Mouse (Mus musculus) neural tube, embryonic 15.5 days (tissue): ENCODE measurements at regions not wholly inside any gene's neighbourhood (a gene's known extent, or its start where the extent isn't known, plus 50 kb on each side); places are given as distances from the start of the nearest gene placed in this dataset.

ENCODE experiments used
- ATAC-seq: fragments of 200-750 bp; cut with Nextera tagmentation; 2 replicates; pipeline ENCODE4 v1.8.0; 2017; ENCODE audit warnings: mild to moderate bottlenecking, moderate TSS enrichment, moderate library complexity; ENCODE audit not compliant: low FRiP score
- H3K27ac ChIP-seq: fragments of 300-500 bp; sonication (generic); replicated peaks from 2 replicates; pipeline ENCODE4 v1.5.1; 2015; ENCODE audit warnings: mild to moderate bottlenecking, inconsistent platforms
- H3K27me3 ChIP-seq: fragments of 300-500 bp; sonication (generic); replicated peaks from 2 replicates; pipeline ENCODE4 v1.6.1; 2015; ENCODE audit warnings: inconsistent platforms
- H3K36me3 ChIP-seq: fragments of 300-500 bp; sonication (generic); 2 replicates; pipeline ENCODE4 v1.6.1; 2015; ENCODE audit warnings: inconsistent platforms
- H3K4me1 ChIP-seq: fragments of 300-500 bp; sonication (generic); 2 replicates; pipeline ENCODE4 v1.6.1; 2015; ENCODE audit warnings: inconsistent platforms
- H3K4me2 ChIP-seq: fragments of 300-500 bp; sonication (generic); 2 replicates; pipeline ENCODE4 v1.6.1; 2015; ENCODE audit warnings: inconsistent platforms, mild to moderate bottlenecking, moderate library complexity
- H3K4me3 ChIP-seq: fragments of 300-500 bp; sonication (generic); replicated peaks from 2 replicates; pipeline ENCODE4 v1.5.1; 2015; ENCODE audit warnings: mild to moderate bottlenecking, inconsistent platforms
- H3K9ac ChIP-seq: fragments of 300-500 bp; sonication (generic); replicated peaks from 2 replicates; pipeline ENCODE4 v1.6.1; 2015; ENCODE audit warnings: mild to moderate bottlenecking, inconsistent platforms
- H3K9me3 ChIP-seq: fragments of 300-500 bp; sonication (generic); replicated peaks from 2 replicates; pipeline ENCODE4 v1.6.1; 2016; ENCODE audit warnings: inconsistent platforms
- WGBS: fragments of 180-500 bp; shearing (Covaris S2); methylation state at CpG from one replicate; pipeline ENCODE4 v1.1.7; 2015; ENCODE audit warnings: mixed read lengths; 5-methylcytosine and 5-hydroxymethylcytosine counted together

DNA sequence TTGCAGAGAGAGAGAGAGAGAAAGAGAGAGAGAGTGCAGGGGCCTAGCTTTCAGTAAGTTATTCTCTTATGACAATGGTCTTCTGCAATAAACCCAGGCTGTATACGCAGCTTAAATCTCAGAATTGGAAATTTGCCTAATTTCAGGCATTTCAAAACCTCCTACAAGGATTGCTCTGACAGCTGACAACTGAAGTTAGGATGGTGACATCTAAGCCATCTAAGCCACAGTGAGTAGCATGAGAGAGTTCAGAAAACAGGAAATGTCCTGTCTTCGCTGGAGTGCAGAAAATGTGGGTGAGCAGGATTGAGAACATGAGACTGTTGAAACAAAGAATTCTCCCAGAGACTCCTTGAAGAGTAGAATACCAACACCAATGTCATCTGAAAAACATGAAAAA, 56.8 kb downstream of the Fam110c start:
- Histone ChIP-seq H3K27me3 (no peaks in the 10 kb centered on the region), H3K4me1 (no peaks in the 10 kb centered on the region), H3K36me3 (no peaks in the 10 kb centered on the region), H3K4me2 (no peak overlapping the region), H3K9me3 (no peaks in the 10 kb centered on the region), H3K4me3 (no peak overlapping the region), H3K9ac (no peak overlapping the region), H3K27ac (no peak overlapping the region)
- ATAC-seq = no peak
- WGBS = 83% methylated on average over 2 of the region's 2 CpGs

GRCm38 (mm10) chr12:31134465-31134992, 60.9 kb downstream of the Fam110c start:
- WGBS = 84% methylated on average over 6 of the region's 6 CpGs
- Histone ChIP-seq H3K9me3 (no peaks in the 10 kb centered on the region), H3K36me3 (no peaks in the 10 kb centered on the region), H3K4me2 (no peak overlapping the region), H3K27ac (no peak overlapping the region), H3K4me3 (no peak overlapping the region), H3K9ac (no peak overlapping the region), H3K4me1 (peaks cover 9% of the 10 kb centered on the region; the same call in 1 of the 2 replicates), H3K27me3 (no peaks in the 10 kb centered on the region)
- no peak for ATAC-seq

DNA sequence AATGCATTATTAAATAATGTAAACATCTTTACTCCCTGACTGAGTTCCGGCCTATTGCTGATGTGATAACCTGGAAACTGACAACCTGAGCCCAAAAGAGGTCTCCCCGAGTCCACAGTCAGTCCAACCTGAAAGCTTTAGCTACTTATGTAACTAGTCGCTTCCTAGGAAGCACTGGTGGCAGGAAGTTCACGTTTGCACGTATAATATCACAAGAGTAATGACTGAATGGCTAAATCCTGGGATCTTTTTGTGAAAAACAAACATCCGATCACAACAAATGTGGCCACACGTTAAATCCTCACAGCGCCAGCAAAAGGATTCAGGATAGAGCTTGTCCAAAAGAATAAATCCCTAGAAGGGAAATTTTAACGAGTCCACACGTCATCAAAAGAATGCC, 62.7 kb downstream of the Fam110c start:
- Histone ChIP-seq H3K27me3 (no peaks in the 10 kb centered on the region), H3K9ac (no peak overlapping the region), H3K4me1 (peaks cover 9% of the 10 kb centered on the region; the same call in 1 of the 2 replicates), H3K9me3 (no peaks in the 10 kb centered on the region), H3K36me3 (no peaks in the 10 kb centered on the region), H3K4me2 (no peak overlapping the region), H3K4me3 (no peak overlapping the region), H3K27ac (no peak overlapping the region)
- 83% methylated on average over 10 of the region's 10 CpGs for WGBS
- ATAC-seq = no peak

DNA sequence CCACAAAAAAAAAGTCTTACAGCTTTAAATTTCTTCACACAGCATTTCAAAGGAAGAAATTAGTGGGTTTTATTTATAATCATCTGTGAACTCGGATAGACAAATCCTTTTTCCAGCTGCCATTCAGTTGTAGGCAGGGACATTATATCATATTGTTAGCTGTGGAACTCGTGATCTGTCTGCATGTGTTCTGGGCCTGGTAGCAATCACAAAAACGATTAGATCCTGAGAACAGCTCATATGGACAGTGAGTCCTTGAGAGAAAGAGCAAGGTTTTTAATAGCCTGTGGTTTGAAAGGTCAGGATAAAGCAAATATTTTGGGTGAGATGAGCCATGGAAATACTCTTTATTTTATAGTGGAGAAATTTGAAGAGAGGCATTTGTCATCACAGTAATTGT, 63.2 kb downstream of the Fam110c start:
- no peak overlapping the region for H3K4me2 ChIP-seq
- H3K36me3 ChIP-seq = no peaks in the 10 kb centered on the region
- H3K27ac ChIP-seq = no peak overlapping the region
- no peaks in the 10 kb centered on the region for H3K9me3 ChIP-seq
- H3K4me1 ChIP-seq = peaks cover 9% of the 10 kb centered on the region; the same call in 1 of the 2 replicates
- ATAC-seq = no peak
- H3K4me3 ChIP-seq = no peak overlapping the region
- no peaks in the 10 kb centered on the region for H3K27me3 ChIP-seq
- WGBS = 47% methylated on average over 3 of the region's 3 CpGs
- no peak overlapping the region for H3K9ac ChIP-seq

- no peak overlapping the region for H3K4me3 ChIP-seq
- no peaks in the 10 kb centered on the region for H3K9me3 ChIP-seq
- WGBS = 60% methylated on average over 5 of the region's 5 CpGs
Observed at GRCm38 (mm10) chr12:31137431-31137830, 63.8 kb downstream of the Fam110c start.

DNA sequence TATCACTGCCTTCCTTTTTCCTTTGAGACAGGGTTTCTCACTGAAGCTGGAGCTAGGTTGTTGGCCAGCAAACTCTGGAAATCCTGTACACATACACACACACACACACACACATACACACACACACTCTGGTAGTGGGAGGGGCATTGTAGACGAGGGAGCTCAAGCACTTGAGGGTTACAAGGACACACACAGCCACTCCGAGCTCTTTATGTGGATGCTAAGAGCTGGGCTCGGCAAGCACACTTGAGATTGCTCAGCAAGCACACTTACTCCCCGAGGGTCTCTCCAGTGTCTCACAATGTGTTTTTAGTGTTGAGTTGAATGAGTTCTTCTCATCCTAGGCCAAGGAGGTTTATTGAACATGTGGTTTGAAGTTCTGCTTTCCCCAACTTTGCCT, 66.2 kb downstream of the Fam110c start:
- ATAC-seq = no peak
- H3K27me3 ChIP-seq = no peaks in the 10 kb centered on the region
- peaks cover 9% of the 10 kb centered on the region; the same call in 1 of the 2 replicates for H3K4me1 ChIP-seq
- no peak overlapping the region for H3K9ac ChIP-seq
- 80% methylated on average over 4 of the region's 4 CpGs for WGBS
- H3K9me3 ChIP-seq = no peaks in the 10 kb centered on the region
- no peak overlapping the region for H3K27ac ChIP-seq
- no peak overlapping the region for H3K4me3 ChIP-seq
- H3K36me3 ChIP-seq = no peaks in the 10 kb centered on the region
- H3K4me2 ChIP-seq = no peak overlapping the region

More at GRCm38 (mm10) chr12:31137431-31137830, 63.8 kb downstream of the Fam110c start:
- no peak overlapping the region for H3K9ac ChIP-seq
- H3K4me2 ChIP-seq = no peak overlapping the region
- ATAC-seq = no peak
- H3K4me1 ChIP-seq = peaks cover 9% of the 10 kb centered on the region; the same call in 1 of the 2 replicates
- H3K27ac ChIP-seq = no peak overlapping the region
- H3K27me3 ChIP-seq = no peaks in the 10 kb centered on the region
- no peaks in the 10 kb centered on the region for H3K36me3 ChIP-seq

GRCm38 (mm10) chr12:31143266-31143665, 69.6 kb downstream of the Fam110c start:
- no peak overlapping the region for H3K4me3 ChIP-seq
- no peaks in the 10 kb centered on the region for H3K9me3 ChIP-seq
- WGBS = 88% methylated on average over 6 of the region's 6 CpGs
- no peaks in the 10 kb centered on the region for H3K27me3 ChIP-seq
- H3K36me3 ChIP-seq = no peaks in the 10 kb centered on the region
- no peak overlapping the region for H3K27ac ChIP-seq
- ATAC-seq = no peak
- no peak overlapping the region for H3K4me2 ChIP-seq
- no peak overlapping the region for H3K9ac ChIP-seq
- H3K4me1 ChIP-seq = no peaks in the 10 kb centered on the region

GRCm38 (mm10) chr12:31145032-31145781, 71.5 kb downstream of the Fam110c start:
- Histone ChIP-seq H3K9ac (no peak overlapping the region), H3K36me3 (no peaks in the 10 kb centered on the region), H3K4me3 (no peak overlapping the region), H3K4me1 (no peaks in the 10 kb centered on the region), H3K27ac (no peak overlapping the region), H3K27me3 (no peaks in the 10 kb centered on the region), H3K9me3 (no peaks in the 10 kb centered on the region), H3K4me2 (no peak overlapping the region)
- no peak for ATAC-seq
- WGBS = 79% methylated on average over 3 of the region's 3 CpGs

- no peaks in the 10 kb centered on the region for H3K27me3 ChIP-seq
- 59% methylated on average over 11 of the region's 11 CpGs for WGBS
- no peak for ATAC-seq
- no peak overlapping the region for H3K27ac ChIP-seq
- no peaks in the 10 kb centered on the region for H3K9me3 ChIP-seq
- H3K9ac ChIP-seq = no peak overlapping the region
- no peak overlapping the region for H3K4me2 ChIP-seq
- no peaks in the 10 kb centered on the region for H3K36me3 ChIP-seq
- no peak overlapping the region for H3K4me3 ChIP-seq
- H3K4me1 ChIP-seq = no peaks in the 10 kb centered on the region
Observed at GRCm38 (mm10) chr12:31148417-31149356, 75.0 kb downstream of the Fam110c start.

- H3K36me3 ChIP-seq = no peaks in the 10 kb centered on the region
- no peak overlapping the region for H3K4me3 ChIP-seq
- no peak overlapping the region for H3K4me2 ChIP-seq
- H3K9me3 ChIP-seq = no peaks in the 10 kb centered on the region
- H3K27me3 ChIP-seq = no peaks in the 10 kb centered on the region
- WGBS = 69% methylated on average over 2 of the region's 2 CpGs
- no peak for ATAC-seq
- no peak overlapping the region for H3K9ac ChIP-seq
- H3K27ac ChIP-seq = no peak overlapping the region
- no peaks in the 10 kb centered on the region for H3K4me1 ChIP-seq
Observed at GRCm38 (mm10) chr12:31153720-31154119, 80.1 kb downstream of the Fam110c start.

DNA sequence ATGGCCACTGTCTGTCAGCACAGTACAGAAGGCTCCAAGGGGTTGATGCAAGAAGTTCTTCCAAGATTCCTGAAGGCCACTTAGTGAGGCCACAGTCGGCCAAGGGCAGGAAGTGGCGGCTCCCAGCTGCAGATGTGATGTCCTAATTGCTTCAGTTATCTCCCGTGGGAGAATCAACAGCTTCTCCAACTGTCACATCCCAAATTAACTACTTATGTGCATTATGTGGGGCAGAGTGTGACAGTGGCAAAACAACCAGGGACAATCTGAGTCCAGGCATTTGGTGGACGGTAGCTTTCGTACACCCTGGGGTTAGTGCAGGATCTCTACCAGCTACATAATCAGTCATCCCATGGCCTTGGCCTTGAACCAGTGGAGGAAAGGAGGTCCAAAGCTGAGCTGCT, 80.9 kb downstream of the Fam110c start:
- WGBS = 78% methylated on average over 5 of the region's 5 CpGs
- no peak overlapping the region for H3K4me3 ChIP-seq
- no peak for ATAC-seq
- no peak overlapping the region for H3K9ac ChIP-seq
- no peaks in the 10 kb centered on the region for H3K27me3 ChIP-seq
- no peak overlapping the region for H3K4me2 ChIP-seq
- H3K27ac ChIP-seq = no peak overlapping the region
- H3K9me3 ChIP-seq = no peaks in the 10 kb centered on the region
- H3K4me1 ChIP-seq = no peaks in the 10 kb centered on the region
- H3K36me3 ChIP-seq = no peaks in the 10 kb centered on the region
